Mouse (Mus musculus): ENCODE data around the gene Olfr513. TPM values are rescaled to one million over a fixed set of nuclear protein-coding genes. Genes with fewer than 3 reads are reported as not detected.

Olfr513 gene
- not detected in 3 replicates for total RNA-seq (2017)

- ATAC-seq (replicated peaks; ENCODE audit: insufficient number of reproducible peaks, low FRiP score, low TSS enrichment, poor library complexity, severe bottlenecking), result no peak
Measured at GRCm38 (mm10) chr7:108750673-108751072, at the start of gene Olfr513. TSS of gene Olfr513 (plus strand) at chr7:108750973.

GRCm38 (mm10) chr7:108713020-108713419 lies 37.8 kb upstream of the Olfr513 start, which contains the start of gene Olfr512:
TSS of gene Olfr512 (plus strand) at chr7:108713320.
- ATAC-seq (replicated peaks; ENCODE audit: insufficient number of reproducible peaks, low FRiP score, low TSS enrichment, poor library complexity, severe bottlenecking), result no peak

GRCm38 (mm10) chr7:108760411-108760810 lies 9.6 kb downstream of the Olfr513 start:
- ATAC-seq (replicated peaks; ENCODE audit: insufficient number of reproducible peaks, low FRiP score, low TSS enrichment, poor library complexity, severe bottlenecking), result no peak

GRCm38 (mm10) chr7:108797205-108797933 lies 46.6 kb downstream of the Olfr513 start:
- no peak for ATAC-seq (replicated peaks; ENCODE audit: insufficient number of reproducible peaks, low FRiP score, low TSS enrichment, poor library complexity, severe bottlenecking)

Other genes starting within 250 kb of the Olfr513 start
- not detected in 3 replicates for gene Olfr502, start 225.9 kb upstream of the Olfr513 start, total RNA-seq (2017)
- gene Olfr503, start 206.4 kb upstream of the Olfr513 start, total RNA-seq (2017), result not detected in 3 replicates
- not detected in 3 replicates for gene Olfr504, start 185.2 kb upstream of the Olfr513 start, total RNA-seq (2017)
- gene Olfr506, start 140.2 kb upstream of the Olfr513 start, total RNA-seq (2017), result not detected in 3 replicates
- not detected in 3 replicates for gene Olfr507, start 129.2 kb upstream of the Olfr513 start, total RNA-seq (2017)
- not detected in 3 replicates for gene Olfr508, start 121.0 kb upstream of the Olfr513 start, total RNA-seq (2017)
- gene Olfr509, start 99.1 kb upstream of the Olfr513 start, total RNA-seq (2017), result not detected in 3 replicates
- not detected in 3 replicates for gene Olfr510, start 84.6 kb upstream of the Olfr513 start, total RNA-seq (2017)
- gene Olfr512, start 37.7 kb upstream of the Olfr513 start, total RNA-seq (2017), result 0.96 TPM in 1 of 3 replicates, not detected in the others
- not detected in 3 replicates for gene Olfr514, start 75.0 kb downstream of the Olfr513 start, total RNA-seq (2017)
- gene Olfr516, start 99.6 kb downstream of the Olfr513 start, total RNA-seq (2017), result not detected in 3 replicates
- gene Olfr517, start 121.4 kb downstream of the Olfr513 start, total RNA-seq (2017), result not detected in 3 replicates
- not detected in 3 replicates for gene Olfr518, start 134.0 kb downstream of the Olfr513 start, total RNA-seq (2017)
- gene Olfr519, start 143.4 kb downstream of the Olfr513 start, total RNA-seq (2017), result not detected in 3 replicates
- 1.2 to 2.4 TPM (median 1.4 TPM) in 3 replicates for gene Nlrp10, start 179.2 kb downstream of the Olfr513 start, total RNA-seq (2017)
- gene Eif3f, start 183.4 kb downstream of the Olfr513 start, total RNA-seq (2017), result 58.0 to 87.8 TPM (median 78.2 TPM) in 3 replicates
- 0.19 to 0.49 TPM (median 0.21 TPM) in 3 replicates for gene Tub, start 199.4 kb downstream of the Olfr513 start, total RNA-seq (2017)

Data from monocyte, adult 5-6 weeks (primary cell).